Mouse (Mus musculus): ENCODE measurements at regions not wholly inside any gene's neighbourhood (a gene's known extent, or its start where the extent isn't known, plus 50 kb on each side); places are given as distances from the start of the nearest gene placed in this dataset.

- H3K27me3 ChIP-seq (ENCODE audit: control insufficient read depth, insufficient read depth, low read length), result no peaks in the 10 kb centered on the region
- no peak overlapping the region for H3K4me3 ChIP-seq (replicated peaks; ENCODE audit: insufficient read depth, low read depth, low read length)
- TF ChIP-seq POLR2A (IDR thresholded peaks at IDR 0.05; ENCODE audit: borderline replicate concordance, insufficient read depth, low read length) (no peak), CTCF (IDR thresholded peaks at IDR 0.05; ENCODE audit: borderline replicate concordance, insufficient read depth, low read depth, low read length) (no peak)
- DNase-seq, result no peak
- WGBS, result 33% methylated on average over 6 of the region's 6 CpGs
- no peaks in the 10 kb centered on the region for H3K4me1 ChIP-seq (ENCODE audit: control insufficient read depth, insufficient read depth, low read length)
- no peak overlapping the region for H3K27ac ChIP-seq (ENCODE audit: insufficient read depth, low read length)
Measured at GRCm38 (mm10) chr13:116497659-116498414, 188.3 kb upstream of the Isl1 start.

DNA sequence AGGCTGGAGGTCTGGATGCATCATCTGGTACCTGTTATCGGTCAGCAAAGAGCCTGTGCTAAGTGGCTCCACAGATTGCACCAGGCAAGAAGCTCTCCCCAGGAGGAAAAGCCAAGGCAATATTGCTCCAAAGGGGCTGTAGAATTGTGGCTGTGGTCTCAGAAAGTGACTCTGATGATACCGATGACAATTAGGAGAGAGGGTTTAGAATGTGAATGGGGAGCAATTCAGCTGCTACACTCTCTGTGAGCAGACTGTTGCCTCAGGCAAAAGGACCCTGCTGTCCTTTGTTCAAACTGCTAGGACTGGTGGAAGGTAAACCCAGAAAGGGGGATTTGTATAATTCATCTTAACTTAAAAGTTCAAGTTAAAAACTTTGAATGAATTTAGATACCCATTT, 186.2 kb upstream of the Isl1 start:
- H3K4me1 ChIP-seq (ENCODE audit: control insufficient read depth, insufficient read depth, low read length), result no peaks in the 10 kb centered on the region
- H3K27ac ChIP-seq (ENCODE audit: insufficient read depth, low read length), result no peak overlapping the region
- H3K4me3 ChIP-seq (replicated peaks; ENCODE audit: insufficient read depth, low read depth, low read length), result no peak overlapping the region
- TF ChIP-seq CTCF (IDR thresholded peaks at IDR 0.05; ENCODE audit: borderline replicate concordance, insufficient read depth, low read depth, low read length) (no peak), POLR2A (IDR thresholded peaks at IDR 0.05; ENCODE audit: borderline replicate concordance, insufficient read depth, low read length) (no peak)
- WGBS, result 29% methylated on average over 2 of the region's 2 CpGs
- H3K27me3 ChIP-seq (ENCODE audit: control insufficient read depth, insufficient read depth, low read length), result no peaks in the 10 kb centered on the region
- DNase-seq, result no peak

DNA sequence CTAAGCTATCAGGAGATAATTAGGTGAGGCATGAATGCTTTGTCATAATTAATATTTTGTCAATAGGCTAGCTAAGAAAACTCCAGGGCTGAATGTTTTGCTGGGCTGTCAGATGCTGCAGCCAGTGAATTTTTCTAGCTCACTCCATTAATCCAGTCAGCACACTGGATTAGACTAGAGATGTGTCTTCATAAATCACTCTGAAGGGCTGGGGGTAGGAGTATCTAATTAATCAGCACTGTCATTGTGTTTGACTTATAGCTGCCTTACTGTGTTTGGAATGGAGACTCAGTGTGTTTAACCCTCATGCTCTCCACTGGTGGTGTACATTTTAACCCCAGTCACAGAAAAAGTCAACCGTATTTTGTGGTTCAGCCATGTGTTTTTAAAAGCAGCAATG, 179.9 kb upstream of the Isl1 start:
- no peak overlapping the region for H3K4me3 ChIP-seq (replicated peaks; ENCODE audit: insufficient read depth, low read depth, low read length)
- TF ChIP-seq POLR2A (IDR thresholded peaks at IDR 0.05; ENCODE audit: borderline replicate concordance, insufficient read depth, low read length), result no peak
- no peak for TF ChIP-seq CTCF (IDR thresholded peaks at IDR 0.05; ENCODE audit: borderline replicate concordance, insufficient read depth, low read depth, low read length)
- H3K4me1 ChIP-seq (ENCODE audit: control insufficient read depth, insufficient read depth, low read length), result no peaks in the 10 kb centered on the region
- DNase-seq, result no peak
- H3K27ac ChIP-seq (ENCODE audit: insufficient read depth, low read length), result no peak overlapping the region
- H3K27me3 ChIP-seq (ENCODE audit: control insufficient read depth, insufficient read depth, low read length), result no peaks in the 10 kb centered on the region
- 73% methylated on average over 1 of the region's 1 CpGs for WGBS

DNA sequence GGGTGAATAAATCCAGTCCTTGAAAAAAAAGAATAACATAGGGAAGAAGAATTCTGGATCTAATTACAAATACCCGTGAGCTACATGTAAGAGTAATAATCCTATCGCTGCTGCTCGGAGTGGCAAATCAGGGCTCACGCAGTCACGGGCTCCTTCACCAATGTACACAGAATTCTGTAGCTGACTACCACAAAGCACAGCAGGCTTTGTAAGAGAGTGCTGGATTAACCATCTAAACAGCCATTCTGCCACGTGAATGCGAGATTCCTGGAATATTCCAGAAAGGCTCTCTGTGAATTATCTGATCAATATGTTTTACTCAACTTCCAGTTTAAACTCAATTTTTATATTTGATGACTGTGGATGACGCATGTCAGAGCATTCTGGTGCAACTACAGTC, 165.1 kb upstream of the Isl1 start:
- Histone ChIP-seq H3K27me3 (ENCODE audit: control insufficient read depth, insufficient read depth, low read length) (no peaks in the 10 kb centered on the region), H3K27ac (ENCODE audit: insufficient read depth, low read length) (no peak overlapping the region), H3K4me1 (ENCODE audit: control insufficient read depth, insufficient read depth, low read length) (no peaks in the 10 kb centered on the region), H3K4me3 (replicated peaks; ENCODE audit: insufficient read depth, low read depth, low read length) (no peak overlapping the region)
- no peak for TF ChIP-seq CTCF (IDR thresholded peaks at IDR 0.05; ENCODE audit: borderline replicate concordance, insufficient read depth, low read depth, low read length)
- no peak for DNase-seq
- 88% methylated on average over 8 of the region's 8 CpGs for WGBS

DNA sequence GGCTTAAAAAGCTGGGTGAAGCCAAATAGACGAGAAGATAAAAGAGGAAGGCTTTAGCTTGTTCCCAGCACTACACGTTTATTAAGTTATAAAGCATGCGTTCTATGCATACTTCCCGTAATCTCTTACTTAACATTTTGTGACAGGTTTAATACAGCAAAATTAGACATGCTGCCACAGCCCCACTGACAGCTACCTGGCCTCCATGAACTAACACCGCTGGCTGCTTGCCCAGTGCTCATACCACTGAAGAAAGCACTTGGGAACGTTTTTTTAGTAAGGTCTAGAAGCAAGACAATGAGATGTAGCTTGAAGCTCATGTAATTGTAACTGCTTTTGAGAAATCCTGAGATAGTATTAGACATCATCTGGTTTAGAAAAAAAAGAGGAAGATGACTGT, 152.3 kb upstream of the Isl1 start:
- H3K27me3 ChIP-seq (ENCODE audit: control insufficient read depth, insufficient read depth, low read length), result no peaks in the 10 kb centered on the region
- DNase-seq, result no peak
- WGBS, result 20% methylated on average over 6 of the region's 6 CpGs
- no peaks in the 10 kb centered on the region for H3K4me1 ChIP-seq (ENCODE audit: control insufficient read depth, insufficient read depth, low read length)
- H3K27ac ChIP-seq (ENCODE audit: insufficient read depth, low read length), result no peak overlapping the region
- no peak overlapping the region for H3K4me3 ChIP-seq (replicated peaks; ENCODE audit: insufficient read depth, low read depth, low read length)
- TF ChIP-seq CTCF (IDR thresholded peaks at IDR 0.05; ENCODE audit: borderline replicate concordance, insufficient read depth, low read depth, low read length), result no peak
- TF ChIP-seq POLR2A (IDR thresholded peaks at IDR 0.05; ENCODE audit: borderline replicate concordance, insufficient read depth, low read length), result no peak

- TF ChIP-seq POLR2A (IDR thresholded peaks at IDR 0.05; ENCODE audit: borderline replicate concordance, insufficient read depth, low read length) (no peak), CTCF (IDR thresholded peaks at IDR 0.05; ENCODE audit: borderline replicate concordance, insufficient read depth, low read depth, low read length) (no peak)
- WGBS, result 17% methylated on average over 15 of the region's 15 CpGs
- Histone ChIP-seq H3K4me1 (ENCODE audit: control insufficient read depth, insufficient read depth, low read length) (no peaks in the 10 kb centered on the region; the same call in 1 of the 2 replicates), H3K27ac (ENCODE audit: insufficient read depth, low read length) (no peak overlapping the region), H3K4me3 (replicated peaks; ENCODE audit: insufficient read depth, low read depth, low read length) (no peak overlapping the region), H3K27me3 (ENCODE audit: control insufficient read depth, insufficient read depth, low read length) (no peaks in the 10 kb centered on the region)
- DNase-seq, result no peak
Measured at GRCm38 (mm10) chr13:116443165-116443955, 133.9 kb upstream of the Isl1 start.

DNA sequence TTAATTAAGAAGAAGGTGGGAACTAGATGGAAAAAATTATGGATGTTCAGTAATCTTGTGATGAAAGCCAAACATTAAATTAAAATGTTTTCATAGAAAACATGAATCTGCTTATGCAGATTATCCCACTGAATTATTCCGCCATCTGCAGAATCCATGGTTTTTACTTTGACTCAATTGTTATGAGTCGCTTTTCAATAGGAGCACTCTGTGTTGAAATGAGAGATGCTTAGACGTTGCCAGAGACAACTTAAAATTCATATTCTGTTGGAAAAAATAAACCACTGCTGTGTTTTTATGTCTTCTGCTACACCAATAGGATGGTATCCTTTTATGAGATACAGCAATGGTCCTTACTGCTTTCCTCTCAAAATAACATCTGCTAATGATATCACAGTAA, 108.3 kb upstream of the Isl1 start:
- DNase-seq, result no peak
- Histone ChIP-seq H3K27ac (ENCODE audit: insufficient read depth, low read length) (no peak overlapping the region), H3K27me3 (ENCODE audit: control insufficient read depth, insufficient read depth, low read length) (no peaks in the 10 kb centered on the region), H3K4me3 (replicated peaks; ENCODE audit: insufficient read depth, low read depth, low read length) (no peak overlapping the region), H3K4me1 (ENCODE audit: control insufficient read depth, insufficient read depth, low read length) (no peaks in the 10 kb centered on the region)
- 71% methylated on average over 3 of the region's 3 CpGs for WGBS
- TF ChIP-seq POLR2A (IDR thresholded peaks at IDR 0.05; ENCODE audit: borderline replicate concordance, insufficient read depth, low read length), result no peak

- Histone ChIP-seq H3K4me3 (replicated peaks; ENCODE audit: insufficient read depth, low read depth, low read length) (no peak overlapping the region), H3K27me3 (ENCODE audit: control insufficient read depth, insufficient read depth, low read length) (no peaks in the 10 kb centered on the region), H3K4me1 (ENCODE audit: control insufficient read depth, insufficient read depth, low read length) (no peaks in the 10 kb centered on the region), H3K27ac (ENCODE audit: insufficient read depth, low read length) (no peak overlapping the region)
- WGBS, result 42% methylated on average over 7 of the region's 7 CpGs
- TF ChIP-seq CTCF (IDR thresholded peaks at IDR 0.05; ENCODE audit: borderline replicate concordance, insufficient read depth, low read depth, low read length) (no peak), POLR2A (IDR thresholded peaks at IDR 0.05; ENCODE audit: borderline replicate concordance, insufficient read depth, low read length) (no peak)
- DNase-seq, result no peak
Measured at GRCm38 (mm10) chr13:116414473-116414872, 105.0 kb upstream of the Isl1 start.
